Mouse (Mus musculus) liver, adult 2 months (tissue): ENCODE measurements around the gene Lrrc7. TPM values are rescaled to one million over a fixed set of nuclear protein-coding genes. Genes with fewer than 3 reads are reported as not detected.
"Not testable (repeated sequence)": the region's sequence is repeated elsewhere in the genome, so short reads cannot be mapped to it uniquely, and the experiment has no call there.

Experiments
- DNase-seq: peaks from one replicate; pipeline ENCODE4 v3.0.0-alpha.2; 2011; ENCODE audit warnings: low read depth, low spot score; ENCODE audit errors: extremely low read depth
- H3K27ac ChIP-seq: fragments of 200-500 bp; replicated peaks from 2 replicates; pipeline ENCODE4 v1.5.1; 2012; ENCODE audit warnings: low read depth, mild to moderate bottlenecking, control low read depth, inconsistent platforms, low read length; ENCODE audit not compliant: insufficient read depth
- H3K27me3 ChIP-seq: fragments of 200-500 bp; 2 replicates; pipeline ENCODE4 v1.6.1; 2012; ENCODE audit warnings: mild to moderate bottlenecking, moderate library complexity, low read length, inconsistent platforms; ENCODE audit not compliant: control insufficient read depth, insufficient read depth
- H3K36me3 ChIP-seq: fragments of 200-500 bp; 2 replicates; pipeline ENCODE4 v1.6.1; 2012; ENCODE audit warnings: low read length, inconsistent platforms; ENCODE audit not compliant: control insufficient read depth, insufficient read depth
- H3K4me1 ChIP-seq: fragments of 200-500 bp; 2 replicates; pipeline ENCODE4 v1.6.1; 2011; ENCODE audit warnings: low read length; ENCODE audit not compliant: control insufficient read depth, insufficient read depth
- H3K4me3 ChIP-seq: fragments of 200-500 bp; 2 replicates; pipeline ENCODE4 v1.5.1; 2011; ENCODE audit warnings: low read depth, mild to moderate bottlenecking, control low read depth, low read length, moderate library complexity; ENCODE audit not compliant: insufficient read depth
- H3K79me2 ChIP-seq: fragments of 200-500 bp; 2 replicates; pipeline ENCODE4 v1.6.1; 2012; ENCODE audit warnings: inconsistent platforms, mild to moderate bottlenecking, low read length, moderate library complexity; ENCODE audit not compliant: control insufficient read depth, insufficient read depth
- H3K9ac ChIP-seq: fragments of 200-500 bp; 2 replicates; pipeline ENCODE4 v1.6.1; 2012; ENCODE audit warnings: low read depth, mild to moderate bottlenecking, control low read depth, inconsistent platforms, low read length
- CTCF ChIP-seq: fragments of 200-500 bp; IDR thresholded peaks from 2 replicates; pipeline ENCODE4 v1.5.1; 2011; ENCODE audit warnings: low read depth, low read length, control low read depth
- POLR2A ChIP-seq: fragments of 200-500 bp; IDR thresholded peaks from 2 replicates; pipeline ENCODE4 v1.6.1; 2011; ENCODE audit warnings: low read length, control low read depth; ENCODE audit not compliant: insufficient read depth; ENCODE audit errors: extremely low read depth
- WGBS: fragments of 180-500 bp; shearing (Covaris S2); methylation state at CpG from one replicate; pipeline ENCODE4 v1.1.7; 2018; 5-methylcytosine and 5-hydroxymethylcytosine counted together
- polyA plus RNA-seq: library from polyadenylated mRNA; depleted of rRNA; stranded (reverse); fragments of >200 nt; gene quantifications from 2 replicates; pipeline ENCODE4 v1.2.3, GENCODE M21; 2012
- total RNA-seq: library from RNA; depleted of rRNA; stranded (reverse); fragments of >200 nt; gene quantifications from 2 replicates; pipeline ENCODE4 v1.2.3, GENCODE M21; 2014

Lrrc7 gene
- total and polyA plus RNA-seq, 2 experiments, result not detected

DNA sequence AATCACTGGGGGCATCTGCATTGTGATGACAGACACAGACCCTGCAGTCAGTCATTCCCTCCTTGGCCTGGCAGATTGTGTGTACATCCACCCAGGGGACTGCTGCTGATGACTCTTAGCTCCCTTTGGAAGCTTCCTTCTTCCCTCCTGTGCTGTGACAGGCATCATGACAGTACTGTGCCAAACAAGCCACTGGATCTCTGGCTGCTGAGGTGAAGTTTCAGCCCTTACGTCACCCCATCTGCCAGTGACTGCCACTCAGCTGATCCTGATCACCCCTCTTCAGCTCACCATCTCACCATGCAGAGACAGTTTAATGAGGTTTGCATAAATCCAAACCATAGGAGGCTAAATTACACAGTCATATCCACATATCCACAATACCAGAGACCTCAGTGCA lies 456.8 kb downstream of the Lrrc7 start:
- no peaks in the 10 kb centered on the region for H3K4me1 ChIP-seq
- DNase-seq, result no peak
- no peaks in the 10 kb centered on the region for H3K27me3 ChIP-seq
- no peaks in the 10 kb centered on the region for H3K79me2 ChIP-seq
- H3K9ac ChIP-seq, result no peak overlapping the region
- 83% methylated on average over 1 of the region's 1 CpGs for WGBS
- no peak overlapping the region for H3K27ac ChIP-seq
- TF ChIP-seq POLR2A (no peak), CTCF (no peak)
- no peaks in the 10 kb centered on the region for H3K36me3 ChIP-seq
- H3K4me3 ChIP-seq, result no peak overlapping the region

DNA sequence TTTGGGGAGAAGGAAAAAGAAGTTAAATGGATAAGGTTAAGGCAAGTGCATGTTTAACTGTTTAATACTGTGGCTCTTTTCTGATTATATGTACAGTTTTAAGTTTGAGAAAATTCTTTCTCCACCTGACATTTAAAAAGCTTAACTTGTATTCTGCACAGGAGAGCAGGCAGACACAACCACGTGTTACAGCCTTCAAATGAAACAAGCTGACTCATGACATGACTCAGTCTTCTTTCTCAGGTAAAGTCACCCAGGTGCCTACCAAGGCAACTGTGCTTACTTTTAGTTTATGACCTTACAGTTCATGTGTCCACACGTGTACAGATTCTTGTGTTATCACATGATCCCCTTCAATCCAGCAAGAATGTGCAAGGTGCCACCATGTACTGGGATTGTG lies 458.6 kb downstream of the Lrrc7 start:
- Histone ChIP-seq H3K79me2 (no peaks in the 10 kb centered on the region), H3K27me3 (no peaks in the 10 kb centered on the region), H3K4me3 (no peak overlapping the region), H3K9ac (no peak overlapping the region), H3K27ac (no peak overlapping the region), H3K36me3 (no peaks in the 10 kb centered on the region), H3K4me1 (no peaks in the 10 kb centered on the region)
- 62% methylated on average over 2 of the region's 2 CpGs for WGBS
- TF ChIP-seq CTCF (no peak), POLR2A (no peak)
- no peak for DNase-seq

DNA sequence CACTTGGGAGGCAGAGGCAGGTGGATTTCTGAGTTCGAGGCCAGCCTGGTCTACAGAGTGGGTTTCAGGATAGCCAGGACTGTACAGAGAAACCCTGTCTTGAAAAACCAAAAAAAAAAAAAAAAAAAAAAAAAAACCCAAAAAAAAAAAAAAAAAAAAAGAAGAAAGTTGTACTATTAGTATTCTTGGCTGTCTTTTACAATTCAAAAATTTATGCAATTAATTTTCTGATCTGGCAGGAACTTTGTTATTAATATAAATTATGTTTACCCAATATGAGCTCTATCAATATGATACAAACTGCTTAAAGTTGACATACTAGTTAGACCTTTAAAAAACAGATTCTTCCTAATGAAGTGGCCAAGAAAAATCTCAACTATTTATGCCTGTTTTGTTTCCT lies 459.5 kb downstream of the Lrrc7 start:
- WGBS, result 61% methylated on average over 1 of the region's 1 CpGs
- not testable (repeated sequence) for H3K9ac ChIP-seq, H3K27ac ChIP-seq, DNase-seq, H3K27me3 ChIP-seq, H3K79me2 ChIP-seq, H3K4me3 ChIP-seq, H3K36me3 ChIP-seq, H3K4me1 ChIP-seq

DNA sequence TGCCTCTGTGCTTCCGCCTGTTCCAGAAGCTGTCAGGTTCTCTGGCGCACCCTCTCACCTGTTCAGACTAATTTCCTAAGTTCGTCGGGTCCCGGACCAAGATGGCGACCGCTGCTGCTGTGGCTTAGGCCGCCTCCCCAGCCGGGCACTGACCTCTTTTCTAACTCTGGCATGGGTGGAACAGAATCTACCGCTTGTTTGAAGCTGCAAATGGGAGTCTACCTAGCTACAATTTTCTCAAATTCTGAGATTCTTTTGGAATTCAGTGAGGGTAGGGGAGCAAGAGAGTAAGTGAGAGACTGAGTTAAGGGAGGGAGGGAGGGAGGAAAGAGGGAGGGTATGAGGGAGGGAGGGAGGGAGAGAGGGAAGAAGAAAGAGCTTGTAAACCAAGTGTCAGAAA lies 460.0 kb downstream of the Lrrc7 start:
- not testable (repeated sequence) for H3K79me2 ChIP-seq, H3K27ac ChIP-seq, H3K36me3 ChIP-seq, DNase-seq, H3K9ac ChIP-seq, H3K27me3 ChIP-seq, H3K4me3 ChIP-seq, H3K4me1 ChIP-seq
- WGBS, result 87% methylated on average over 10 of the region's 10 CpGs

DNA sequence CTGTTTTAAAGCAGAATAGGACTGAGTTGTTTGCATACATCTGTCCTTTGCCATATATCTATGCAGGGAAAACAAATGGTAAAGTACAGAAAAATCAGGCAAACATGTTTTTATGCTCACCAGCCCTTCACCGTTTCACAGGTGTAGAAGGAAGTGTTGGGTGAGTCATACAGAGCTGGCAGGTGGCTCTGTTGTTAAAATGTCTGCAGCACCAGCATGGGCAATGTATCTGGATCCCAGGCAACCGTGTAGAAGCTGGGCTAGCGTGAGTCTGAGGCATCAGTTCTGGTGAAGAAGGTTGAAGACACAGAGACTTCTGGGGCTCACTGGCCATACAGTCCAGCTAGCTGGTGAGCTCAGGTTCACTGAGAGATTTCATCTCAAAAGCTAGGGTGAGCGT lies 468.1 kb downstream of the Lrrc7 start:
- no peak overlapping the region for H3K9ac ChIP-seq
- no peaks in the 10 kb centered on the region for H3K36me3 ChIP-seq
- 81% methylated on average over 4 of the region's 4 CpGs for WGBS
- no peaks in the 10 kb centered on the region for H3K27me3 ChIP-seq
- no peak overlapping the region for H3K4me3 ChIP-seq
- no peaks in the 10 kb centered on the region for H3K4me1 ChIP-seq
- H3K79me2 ChIP-seq, result no peaks in the 10 kb centered on the region
- no peak for DNase-seq
- H3K27ac ChIP-seq, result no peak overlapping the region
- no peak for TF ChIP-seq CTCF
- TF ChIP-seq POLR2A, result no peak

DNA sequence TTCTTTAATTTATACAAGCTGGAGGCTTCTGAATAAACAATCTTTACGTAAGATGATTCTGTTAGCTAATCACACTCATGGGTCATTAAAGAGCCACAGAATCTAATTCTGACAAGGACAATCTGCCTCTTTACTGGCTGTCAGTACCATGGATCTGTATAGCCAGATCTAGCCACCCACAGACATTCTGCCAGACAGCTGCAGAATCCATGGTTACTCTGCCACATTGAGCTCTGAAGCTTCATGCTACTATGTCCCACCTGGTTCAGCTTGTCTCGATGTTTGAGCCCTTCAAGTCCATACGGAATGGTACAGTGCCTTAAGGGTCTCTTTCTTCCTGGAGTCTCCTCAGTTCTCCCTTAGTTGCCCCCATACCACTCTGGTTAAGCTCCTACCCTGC lies 470.4 kb downstream of the Lrrc7 start:
- no peaks in the 10 kb centered on the region for H3K36me3 ChIP-seq
- H3K79me2 ChIP-seq, result no peaks in the 10 kb centered on the region
- H3K4me3 ChIP-seq, result no peak overlapping the region
- no peak overlapping the region for H3K27ac ChIP-seq
- no peak for DNase-seq
- H3K27me3 ChIP-seq, result no peaks in the 10 kb centered on the region
- 81% methylated on average over 3 of the region's 3 CpGs for WGBS
- H3K9ac ChIP-seq, result no peak overlapping the region
- no peaks in the 10 kb centered on the region for H3K4me1 ChIP-seq
- TF ChIP-seq CTCF, result no peak
- TF ChIP-seq POLR2A, result no peak

DNA sequence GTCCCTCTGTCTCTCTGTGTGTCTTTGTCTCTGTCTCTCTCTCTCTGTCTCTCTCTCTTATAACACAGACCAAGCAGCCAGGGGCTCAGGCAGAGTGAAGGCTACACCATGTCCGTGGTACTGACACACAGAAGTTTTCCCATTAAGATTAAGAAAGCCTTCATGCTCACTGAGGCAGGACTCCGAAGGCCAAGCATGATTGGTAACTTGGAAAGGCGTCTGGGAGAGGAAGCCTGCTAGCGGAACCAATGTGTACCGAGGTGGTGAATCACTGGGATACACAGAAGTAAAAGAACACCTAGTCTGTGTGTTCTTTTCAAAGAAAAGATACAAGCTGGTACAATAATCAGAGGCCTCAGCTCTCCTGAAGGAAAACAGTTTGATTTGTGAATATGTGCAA lies 484.2 kb downstream of the Lrrc7 start:
- Histone ChIP-seq H3K4me3 (no peak overlapping the region), H3K27me3 (no peaks in the 10 kb centered on the region), H3K79me2 (no peaks in the 10 kb centered on the region), H3K27ac (no peak overlapping the region), H3K4me1 (no peaks in the 10 kb centered on the region), H3K9ac (no peak overlapping the region), H3K36me3 (no peaks in the 10 kb centered on the region)
- no peak for DNase-seq
- TF ChIP-seq POLR2A, result no peak
- TF ChIP-seq CTCF, result no peak
- WGBS, result 71% methylated on average over 5 of the region's 5 CpGs
